Mouse (Mus musculus) thymus, adult 2 months (tissue): Measurements from ENCODE around the gene Fancg. TPM values are rescaled to one million over a fixed set of nuclear protein-coding genes. Genes with fewer than 3 reads are reported as not detected.

ENCODE experiments used
- DNase-seq: peaks from one replicate; pipeline ENCODE4 v3.0.0; 2021
- H3K27ac ChIP-seq: fragments of 200-500 bp; 2 replicates; pipeline ENCODE4 v1.5.1; 2012; ENCODE audit warnings: low read length, control low read depth; ENCODE audit not compliant: control insufficient read depth, insufficient read depth
- H3K27me3 ChIP-seq: fragments of 200-500 bp; 2 replicates; pipeline ENCODE4 v1.6.1; 2012; ENCODE audit warnings: mild to moderate bottlenecking, low read length, moderate library complexity, mixed read lengths; ENCODE audit not compliant: control insufficient read depth, insufficient read depth
- H3K36me3 ChIP-seq: fragments of 200-500 bp; 2 replicates; pipeline ENCODE4 v1.6.1; 2012; ENCODE audit warnings: mild to moderate bottlenecking, low read length, moderate library complexity; ENCODE audit not compliant: control insufficient read depth, insufficient read depth
- H3K4me1 ChIP-seq: fragments of 200-500 bp; replicated peaks from 2 replicates; pipeline ENCODE4 v1.6.1; 2012; ENCODE audit warnings: low read length; ENCODE audit not compliant: control insufficient read depth, insufficient read depth
- H3K4me3 ChIP-seq: fragments of 200-500 bp; 2 replicates; pipeline ENCODE4 v1.5.1; 2012; ENCODE audit warnings: mild to moderate bottlenecking, low read length, control low read depth, moderate library complexity; ENCODE audit not compliant: control insufficient read depth, insufficient read depth
- CTCF ChIP-seq: fragments of 200-500 bp; IDR thresholded peaks from 2 replicates; pipeline ENCODE4 v1.5.1; 2012; ENCODE audit warnings: mild to moderate bottlenecking, control low read depth, low read length, moderate library complexity, borderline replicate concordance; ENCODE audit not compliant: control insufficient read depth, poor library complexity, insufficient read depth; ENCODE audit errors: extremely low read depth
- POLR2A ChIP-seq: fragments of 200-500 bp; IDR thresholded peaks from 2 replicates; pipeline ENCODE4 v1.6.1; 2012; ENCODE audit warnings: mild to moderate bottlenecking, low read length, control low read depth, moderate library complexity; ENCODE audit not compliant: control insufficient read depth, poor library complexity, insufficient read depth; ENCODE audit errors: extremely low read depth
- WGBS: fragments of 180-500 bp; shearing (Covaris S2); methylation state at CpG from one replicate; pipeline ENCODE4 v1.1.7; 2018; 5-methylcytosine and 5-hydroxymethylcytosine counted together
- polyA plus RNA-seq: library from polyadenylated mRNA; depleted of rRNA; stranded (reverse); fragments of >200 nt; gene quantifications from 2 replicates; pipeline ENCODE4 v1.2.3, GENCODE M21; 2012

Fancg gene
- polyA plus RNA-seq, 1 experiment = 50.0 TPM

DNA sequence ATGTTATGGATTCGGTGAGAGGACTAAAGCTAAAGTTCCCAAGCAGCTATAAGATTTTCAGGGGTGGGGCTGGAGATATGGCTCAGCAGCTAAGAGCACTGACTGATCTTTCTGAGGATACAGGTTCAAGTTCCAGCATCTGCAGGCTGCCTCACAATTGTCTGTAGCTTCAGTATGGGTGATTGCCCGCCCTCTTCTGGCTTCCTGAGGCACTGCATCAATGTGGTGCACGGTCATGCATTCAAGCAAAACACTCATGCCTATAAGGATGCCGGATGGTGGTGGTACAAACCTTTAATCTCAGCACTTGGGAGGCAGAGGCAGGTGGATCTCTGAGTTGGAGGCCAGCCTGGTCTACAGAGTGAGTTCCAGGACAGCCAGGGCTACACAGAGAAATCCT lies 48.7 kb downstream of the Fancg start:
- H3K27me3 ChIP-seq = no peaks in the 10 kb centered on the region
- peak; percentile 42; the same call in 1 of the 2 replicates for TF ChIP-seq CTCF
- TF ChIP-seq POLR2A = no peak
- no peaks in the 10 kb centered on the region; the same call in 1 of the 2 replicates for H3K4me1 ChIP-seq
- no peak overlapping the region for H3K27ac ChIP-seq
- no peak overlapping the region for H3K4me3 ChIP-seq
- no peaks in the 10 kb centered on the region for H3K36me3 ChIP-seq
- 25% methylated on average over 4 of the region's 4 CpGs for WGBS
- peak; percentile 74 for DNase-seq

- no peaks in the 10 kb centered on the region for H3K4me1 ChIP-seq
- no peak overlapping the region for H3K4me3 ChIP-seq
- WGBS = 53% methylated on average over 4 of the region's 4 CpGs
- DNase-seq = no peak
- H3K27ac ChIP-seq = no peak overlapping the region
- TF ChIP-seq CTCF = no peak
- TF ChIP-seq POLR2A = no peak
- no peaks in the 10 kb centered on the region for H3K27me3 ChIP-seq
- no peaks in the 10 kb centered on the region for H3K36me3 ChIP-seq
Measured at GRCm38 (mm10) chr4:42959382-42959781, 50.9 kb downstream of the Fancg start.

- Histone ChIP-seq H3K4me3 (no peak overlapping the region), H3K36me3 (no peaks in the 10 kb centered on the region), H3K27ac (no peak overlapping the region), H3K4me1 (no peaks in the 10 kb centered on the region), H3K27me3 (no peaks in the 10 kb centered on the region)
- 87% methylated on average over 8 of the region's 8 CpGs for WGBS
- DNase-seq = no peak
- TF ChIP-seq POLR2A (no peak), CTCF (no peak)
Measured at GRCm38 (mm10) chr4:42958942-42959341, 51.4 kb downstream of the Fancg start.

DNA sequence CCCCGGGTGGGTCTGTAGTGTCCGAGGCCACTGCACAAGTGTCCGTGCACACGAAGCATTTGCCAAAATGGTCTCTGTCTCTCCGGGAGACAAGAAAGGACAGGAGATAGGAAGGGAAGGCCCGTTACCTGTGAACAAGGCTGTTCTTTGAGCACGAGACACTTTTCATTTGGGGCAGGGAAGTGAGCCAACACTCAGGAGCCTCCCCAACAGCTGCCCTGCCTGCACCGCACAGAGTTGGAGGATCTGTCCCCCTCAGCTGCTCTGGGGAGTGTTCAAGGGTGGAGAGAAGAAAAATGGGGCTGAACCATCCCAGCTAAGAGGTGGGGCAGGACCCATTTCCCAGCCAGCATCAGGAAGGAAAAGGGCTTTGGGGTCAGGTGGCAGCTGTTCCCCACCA lies 52.3 kb downstream of the Fancg start:
- WGBS = 97% methylated on average over 8 of the region's 8 CpGs
- Histone ChIP-seq H3K4me3 (no peak overlapping the region), H3K27me3 (no peaks in the 10 kb centered on the region), H3K36me3 (no peaks in the 10 kb centered on the region), H3K4me1 (no peaks in the 10 kb centered on the region), H3K27ac (no peak overlapping the region)
- DNase-seq = no peak
- no peak for TF ChIP-seq CTCF
- no peak for TF ChIP-seq POLR2A

DNA sequence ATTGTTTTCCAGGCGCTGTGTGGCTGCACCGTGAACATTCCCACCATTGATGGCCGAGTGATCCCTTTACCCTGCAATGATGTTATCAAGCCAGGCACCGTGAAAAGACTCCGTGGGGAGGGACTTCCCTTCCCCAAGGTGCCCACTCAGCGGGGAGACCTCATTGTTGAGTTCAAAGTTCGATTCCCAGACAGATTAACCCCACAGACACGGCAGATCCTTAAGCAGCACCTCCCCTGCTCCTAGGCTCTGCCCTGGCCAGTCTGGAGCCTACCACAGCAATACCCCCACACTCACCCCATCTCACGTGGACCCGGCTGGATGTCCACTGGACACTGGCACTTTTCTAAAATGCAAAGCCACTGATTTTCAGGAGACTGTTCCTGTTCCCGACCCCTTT lies 53.0 kb downstream of the Fancg start:
- 96% methylated on average over 11 of the region's 11 CpGs for WGBS
- Histone ChIP-seq H3K27me3 (no peaks in the 10 kb centered on the region), H3K4me1 (no peaks in the 10 kb centered on the region), H3K27ac (no peak overlapping the region), H3K36me3 (no peaks in the 10 kb centered on the region), H3K4me3 (no peak overlapping the region)
- no peak for TF ChIP-seq POLR2A
- TF ChIP-seq CTCF = no peak
- DNase-seq = no peak

DNA sequence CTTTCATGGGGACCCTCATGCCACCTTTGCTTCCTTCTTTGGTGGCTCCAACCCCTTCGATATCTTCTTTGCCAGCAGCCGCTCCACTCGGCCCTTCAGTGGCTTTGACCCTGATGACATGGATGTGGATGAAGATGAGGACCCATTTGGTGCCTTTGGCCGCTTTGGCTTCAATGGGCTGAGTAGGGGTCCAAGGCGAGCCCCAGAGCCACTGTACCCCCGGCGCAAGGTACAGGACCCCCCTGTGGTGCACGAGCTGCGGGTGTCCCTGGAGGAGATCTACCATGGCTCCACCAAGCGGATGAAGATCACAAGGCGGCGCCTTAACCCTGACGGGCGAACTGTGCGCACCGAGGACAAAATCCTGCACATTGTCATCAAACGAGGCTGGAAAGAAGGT lies 53.7 kb downstream of the Fancg start:
- H3K36me3 ChIP-seq = no peaks in the 10 kb centered on the region
- H3K4me1 ChIP-seq = peaks cover 4% of the 10 kb centered on the region
- 97% methylated on average over 17 of the region's 17 CpGs for WGBS
- no peak for DNase-seq
- H3K4me3 ChIP-seq = no peak overlapping the region
- H3K27ac ChIP-seq = no peak overlapping the region
- H3K27me3 ChIP-seq = no peaks in the 10 kb centered on the region
- TF ChIP-seq CTCF (no peak), POLR2A (no peak)

- DNase-seq = no peak
- H3K4me1 ChIP-seq = peaks cover 18% of the 10 kb centered on the region
- no peak overlapping the region for H3K4me3 ChIP-seq
- WGBS = 93% methylated on average over 3 of the region's 3 CpGs
- TF ChIP-seq CTCF (no peak), POLR2A (no peak)
- H3K27ac ChIP-seq = no peak overlapping the region
- H3K27me3 ChIP-seq = no peaks in the 10 kb centered on the region
- no peaks in the 10 kb centered on the region for H3K36me3 ChIP-seq
Measured at GRCm38 (mm10) chr4:42955200-42955599, 55.1 kb downstream of the Fancg start.
